Mouse (Mus musculus) kidney, postnatal 10 days (tissue): ENCODE measurements around the gene Etv6.
A peak's percentile ranks its signal among the peaks of the same experiment; 100 is the strongest.

Source experiments
- DNase-seq: peaks from one replicate; pipeline ENCODE4 v3.0.0; 2021; ENCODE audit warnings: mixed read lengths

Gene Etv6

GRCm38 (mm10) chr6:134144231-134145130 is 109.0 kb downstream of the Etv6 start:
- peak; percentile 62 for DNase-seq

GRCm38 (mm10) chr6:134147596-134148442 is 112.3 kb downstream of the Etv6 start:
- DNase-seq = peak; percentile 73

- no peak for DNase-seq
These were observed 113.0 kb downstream of the Etv6 start for GRCm38 (mm10) chr6:134148443-134148942.

- DNase-seq = no peak
These were observed 114.1 kb downstream of the Etv6 start for GRCm38 (mm10) chr6:134149606-134150005.

- peak; percentile 33 for DNase-seq
These were observed 115.7 kb downstream of the Etv6 start for GRCm38 (mm10) chr6:134151022-134151680.

GRCm38 (mm10) chr6:134151853-134152505 is 116.5 kb downstream of the Etv6 start:
- DNase-seq = peak; percentile 72

GRCm38 (mm10) chr6:134152539-134152938 is 117.0 kb downstream of the Etv6 start:
- no peak for DNase-seq

GRCm38 (mm10) chr6:134154746-134155145 is 119.2 kb downstream of the Etv6 start:
- no peak for DNase-seq

GRCm38 (mm10) chr6:134155900-134156623 is 120.6 kb downstream of the Etv6 start:
- DNase-seq = no peak

- no peak for DNase-seq
These were observed 122.1 kb downstream of the Etv6 start for GRCm38 (mm10) chr6:134157533-134158115.

GRCm38 (mm10) chr6:134158201-134158600 is 122.7 kb downstream of the Etv6 start:
- no peak for DNase-seq

- no peak for DNase-seq
These were observed 124.2 kb downstream of the Etv6 start for GRCm38 (mm10) chr6:134159672-134160071.

- DNase-seq = no peak
These were observed 125.5 kb downstream of the Etv6 start for GRCm38 (mm10) chr6:134161040-134161439.

- no peak for DNase-seq
These were observed 127.8 kb downstream of the Etv6 start for GRCm38 (mm10) chr6:134163346-134163745.

- no peak for DNase-seq
These were observed 128.9 kb downstream of the Etv6 start for GRCm38 (mm10) chr6:134164356-134164755.

GRCm38 (mm10) chr6:134165012-134165411 is 129.5 kb downstream of the Etv6 start:
- DNase-seq = no peak

GRCm38 (mm10) chr6:134167963-134168362 is 132.5 kb downstream of the Etv6 start:
- DNase-seq = no peak

GRCm38 (mm10) chr6:134168799-134169198 is 133.3 kb downstream of the Etv6 start:
- no peak for DNase-seq

GRCm38 (mm10) chr6:134171235-134171634 is 135.7 kb downstream of the Etv6 start:
- DNase-seq = no peak

- no peak for DNase-seq
These were observed 136.6 kb downstream of the Etv6 start for GRCm38 (mm10) chr6:134171906-134172728.
